Mouse (Mus musculus): ENCODE data around the gene Tert.

- TF ChIP-seq CTCF (IDR thresholded peaks at IDR 0.05; ENCODE audit: low read depth, low read length) (no peak), POLR2A (IDR thresholded peaks at IDR 0.05; ENCODE audit: extremely low read depth, insufficient read depth, low read length) (no peak)
Measured at GRCm38 (mm10) chr13:73654976-73655375, 28.3 kb downstream of the Tert start.
